Mouse (Mus musculus): ENCODE measurements around the gene Brinp3. TPM values are rescaled to one million over a fixed set of nuclear protein-coding genes. Genes with fewer than 3 reads are reported as not detected.
"Not testable (repeated sequence)": the region's sequence is repeated elsewhere in the genome, so short reads cannot be mapped to it uniquely, and the experiment has no call there.

Gene Brinp3
- 10 to 100 TPM; 19.7 to 21.8 (median 21.0) TPM for total RNA-seq (2022)

DNA sequence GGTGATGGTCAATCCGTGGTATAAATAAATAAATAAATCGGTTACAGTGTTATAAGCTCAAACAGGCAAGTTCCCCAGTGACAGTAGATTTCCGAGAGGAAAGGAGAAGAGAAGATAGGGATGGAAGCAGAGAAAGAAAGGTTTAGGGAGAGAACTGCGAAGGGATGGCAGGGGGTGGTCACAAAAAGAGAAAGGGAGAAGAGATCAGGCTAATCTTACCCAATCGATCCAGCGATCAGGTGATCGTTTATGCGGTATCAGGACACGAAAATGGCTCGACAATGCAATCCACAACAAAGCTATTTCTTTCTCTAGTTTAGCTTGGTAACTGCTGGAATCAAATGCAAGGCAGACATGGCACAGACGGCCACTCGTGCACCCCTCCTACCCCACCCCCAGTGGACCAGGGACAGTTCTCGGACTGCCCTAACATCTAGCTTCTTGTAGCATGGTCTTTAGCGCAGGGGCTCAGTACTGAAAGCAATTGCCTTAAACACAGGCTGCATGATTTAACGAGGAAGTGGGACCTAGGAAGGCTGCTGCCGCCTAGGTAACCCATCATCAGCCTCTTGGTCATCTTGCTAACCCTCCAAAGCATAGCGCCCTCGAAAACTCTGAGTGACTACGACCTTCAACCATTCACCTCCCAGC is at the start of gene Brinp3:
Brinp3 (plus strand) TSS at position 80 of the 651 bp plus-strand sequence.
- DNase-seq (ENCODE audit: low spot score in 2 of 2), result peak in 1 of 2 experiments; percentile 31

DNA sequence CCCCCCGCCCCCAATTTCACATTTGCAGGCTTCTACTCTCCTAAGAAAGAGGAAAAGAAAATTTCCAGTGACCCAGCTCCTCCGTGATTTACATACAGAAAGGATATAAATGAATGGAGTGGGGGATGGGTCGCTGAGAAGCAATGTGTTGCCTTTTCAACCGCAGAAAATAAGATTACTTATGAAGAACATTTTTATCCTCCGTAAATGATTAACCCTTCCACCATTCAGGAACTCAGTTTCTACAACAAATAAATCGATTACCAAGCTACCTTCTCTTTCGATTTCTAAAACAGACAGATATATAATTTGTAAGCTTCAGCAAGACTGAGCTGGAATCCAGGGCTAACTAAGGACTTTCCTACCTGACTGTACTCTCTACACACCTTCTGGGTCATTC is 339 bp upstream of the Brinp3 start:
- DNase-seq (ENCODE audit: low spot score in 2 of 2), result no peak

DNA sequence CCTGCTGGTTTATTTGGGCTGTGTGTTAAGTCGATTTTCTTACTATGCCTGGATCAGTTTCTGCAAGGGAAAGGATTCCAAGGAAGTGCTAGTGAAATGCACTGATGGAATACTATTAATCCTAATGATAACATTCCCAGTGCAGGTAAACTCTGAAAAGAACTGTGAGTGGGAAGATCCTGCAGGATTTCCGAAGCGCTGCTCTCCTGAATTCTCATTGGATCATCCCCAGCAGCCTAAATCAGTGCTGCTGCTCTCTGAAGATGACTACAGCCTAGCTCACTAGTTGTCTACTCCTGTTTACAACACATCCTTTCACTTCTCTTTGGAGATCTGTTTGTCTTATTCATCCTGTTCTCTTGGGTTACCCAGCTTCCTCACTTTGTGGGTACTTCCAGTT is 826 bp downstream of the Brinp3 start:
- DNase-seq (ENCODE audit: low spot score in 2 of 2), result no peak

DNA sequence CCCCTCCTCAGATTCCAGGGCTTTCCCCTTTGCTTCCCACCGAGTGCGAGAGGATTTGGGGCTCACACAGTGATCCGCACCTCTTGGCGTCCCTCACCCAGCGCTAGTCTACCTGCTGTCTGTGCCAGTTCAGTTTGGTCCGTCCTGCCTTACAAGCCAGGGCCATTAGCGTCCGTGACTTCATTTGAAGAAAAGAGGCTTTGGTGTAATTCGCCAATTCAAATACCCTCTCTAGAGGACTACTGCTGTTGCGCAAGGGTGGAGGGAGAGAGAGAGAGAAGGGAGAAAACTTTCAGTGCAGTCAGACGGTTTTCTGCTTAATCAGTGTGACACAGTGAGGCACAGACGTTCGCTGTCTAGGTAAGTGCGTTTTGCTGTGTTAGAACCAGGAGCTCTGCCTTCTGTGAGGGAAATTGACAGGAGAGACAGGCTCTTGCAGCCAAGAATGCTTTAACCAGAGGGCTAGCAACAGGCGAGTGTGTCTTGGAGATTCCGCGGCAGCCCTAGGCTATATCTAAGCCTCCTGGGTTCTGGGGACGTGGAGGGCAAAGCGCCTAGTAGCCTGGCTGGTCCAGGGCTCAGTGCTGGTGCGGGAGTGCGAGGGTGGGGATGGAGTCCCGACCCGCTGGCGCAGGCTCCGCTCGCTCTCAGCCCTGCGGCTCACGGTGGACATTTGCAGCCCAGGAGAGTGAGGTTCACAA is 3.0 kb downstream of the Brinp3 start:
- DNase-seq (ENCODE audit: low spot score in 2 of 2), result peak; percentile 19 to 41

DNA sequence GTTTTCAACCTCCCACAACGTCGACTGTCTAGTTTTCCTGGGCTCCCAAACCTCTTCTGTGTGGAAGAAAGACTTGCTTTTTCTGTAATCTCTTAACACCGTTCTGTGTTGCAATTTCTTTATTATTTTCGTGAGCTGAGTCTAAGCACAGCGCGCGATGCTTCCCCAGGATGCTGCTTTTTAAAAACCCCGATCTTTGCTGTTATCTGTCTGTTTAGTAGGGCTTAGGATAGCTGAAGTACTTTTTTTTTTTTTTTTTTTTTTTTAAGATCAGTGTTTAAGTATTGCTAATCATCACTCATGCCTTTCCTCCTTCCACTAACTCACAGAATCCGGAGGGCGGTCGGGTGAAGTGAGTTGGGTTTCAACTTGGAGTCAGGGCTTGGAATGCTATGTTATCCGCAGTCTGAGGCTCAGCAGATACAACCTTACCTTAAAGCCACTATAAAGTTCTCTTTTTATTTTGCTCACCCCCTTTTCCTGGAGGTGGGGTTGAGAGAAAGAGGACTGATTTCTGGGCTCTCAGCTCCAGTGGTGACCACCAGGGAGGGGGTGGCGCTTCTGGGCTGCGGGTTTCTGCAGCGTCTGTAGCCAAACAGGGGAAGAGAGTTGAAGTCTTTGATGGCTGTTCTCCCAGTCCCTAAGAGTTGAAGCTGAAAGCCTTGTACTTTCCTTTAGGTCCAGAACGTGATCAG is 3.7 kb downstream of the Brinp3 start:
- peak in 1 of 2 experiments; percentile 29 for DNase-seq (ENCODE audit: low spot score in 2 of 2)

DNA sequence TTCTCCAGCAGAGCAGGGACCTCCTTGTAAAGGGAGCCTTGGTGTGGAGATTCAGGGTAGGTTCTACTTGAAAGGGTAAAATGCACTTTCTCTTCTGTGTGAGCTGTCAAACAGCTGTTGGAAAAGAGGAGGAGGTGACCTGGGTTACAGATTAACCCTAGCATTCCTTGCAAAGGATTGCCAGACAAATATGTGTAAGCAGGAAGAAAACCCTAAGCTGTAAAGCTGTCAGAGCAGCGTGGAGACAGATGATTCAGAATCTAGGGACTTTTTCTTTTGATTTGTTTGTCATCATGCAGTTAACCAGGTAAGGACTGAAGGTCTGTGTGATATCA is 4.2 kb downstream of the Brinp3 start:
- DNase-seq (ENCODE audit: low spot score in 2 of 2), result no peak

GRCm38 (mm10) chr1:146515377-146515776 is 20.8 kb downstream of the Brinp3 start:
- no peak for DNase-seq (ENCODE audit: low spot score in 2 of 2)

- DNase-seq (ENCODE audit: low spot score in 2 of 2), result no peak
Measured at GRCm38 (mm10) chr1:146523727-146524573, 29.4 kb downstream of the Brinp3 start.

- DNase-seq (ENCODE audit: low spot score in 2 of 2), result no peak
Measured at GRCm38 (mm10) chr1:146528572-146528971, 34.0 kb downstream of the Brinp3 start.

- peak; percentile 15 to 17 for DNase-seq (ENCODE audit: low spot score in 2 of 2)
Measured at GRCm38 (mm10) chr1:146546847-146547428, 52.4 kb downstream of the Brinp3 start.

GRCm38 (mm10) chr1:146556982-146557381 is 62.4 kb downstream of the Brinp3 start:
- DNase-seq (ENCODE audit: low spot score in 2 of 2), result no peak

DNA sequence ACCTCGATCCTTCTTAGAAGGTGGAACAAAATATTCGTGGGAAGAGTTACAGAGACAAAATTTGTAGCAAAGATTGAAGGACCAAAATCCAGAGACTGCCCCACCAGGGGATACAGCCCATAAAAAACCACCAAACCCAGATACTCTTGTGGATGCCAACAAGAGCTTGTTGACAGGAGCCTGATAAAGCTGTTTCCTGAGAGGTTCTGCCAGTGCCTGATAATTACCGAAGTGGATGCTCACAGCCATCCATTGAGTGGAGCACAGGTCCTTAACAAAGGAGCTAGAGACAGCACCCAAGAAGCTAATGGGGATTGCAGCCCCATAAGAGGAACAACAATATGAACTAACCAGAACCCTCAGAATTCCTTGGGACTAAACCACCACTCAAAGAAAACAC is 67.6 kb downstream of the Brinp3 start:
- DNase-seq (ENCODE audit: low spot score in 2 of 2), result no peak

DNA sequence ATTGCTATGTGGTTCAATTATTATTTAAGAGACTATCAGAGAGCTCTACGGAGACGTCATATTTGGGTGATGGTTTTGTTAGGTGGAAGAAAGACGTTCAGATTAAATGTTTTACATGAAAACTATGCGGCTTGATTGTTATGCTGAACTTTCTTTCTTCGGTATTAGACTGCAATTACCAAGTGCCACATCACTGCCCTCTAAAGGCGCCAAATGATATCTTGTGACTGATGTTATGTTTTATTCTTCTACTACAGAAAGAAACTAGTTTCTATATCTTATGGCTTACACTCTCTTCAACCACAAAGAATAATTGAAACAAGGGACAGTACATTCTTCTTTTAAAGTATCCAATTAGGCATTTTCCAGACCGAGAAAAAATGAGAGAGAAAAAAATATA is 89.6 kb downstream of the Brinp3 start:
- no peak for DNase-seq (ENCODE audit: low spot score in 2 of 2)

GRCm38 (mm10) chr1:146632895-146633294 is 138.3 kb downstream of the Brinp3 start:
- no peak for DNase-seq (ENCODE audit: low spot score in 2 of 2)

DNA sequence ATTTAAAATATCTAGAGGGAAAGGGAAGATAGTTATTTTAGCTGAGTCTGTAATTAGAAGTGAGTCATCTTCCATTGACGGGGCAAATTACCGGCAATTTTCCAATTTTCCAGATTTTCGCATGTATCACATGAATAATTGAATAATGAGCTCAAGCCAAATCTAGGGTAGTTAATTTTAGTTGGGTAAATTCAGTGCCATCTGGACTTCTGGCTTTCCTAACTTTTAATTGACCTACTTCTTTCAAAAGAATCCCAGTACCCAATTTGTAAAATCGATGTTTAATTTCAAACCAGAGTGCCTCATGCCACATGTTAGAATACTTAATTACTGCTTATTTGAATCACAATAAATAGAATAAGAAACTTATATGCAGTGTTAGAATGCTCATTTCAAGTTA is 162.7 kb downstream of the Brinp3 start:
- DNase-seq (ENCODE audit: low spot score in 2 of 2), result peak; percentile 25 to 26

- DNase-seq (ENCODE audit: low spot score in 2 of 2), result no peak
Measured at GRCm38 (mm10) chr1:146700724-146701123, 206.2 kb downstream of the Brinp3 start.

GRCm38 (mm10) chr1:146719556-146719955 is 225.0 kb downstream of the Brinp3 start:
- no peak for DNase-seq (ENCODE audit: low spot score in 2 of 2)

DNA sequence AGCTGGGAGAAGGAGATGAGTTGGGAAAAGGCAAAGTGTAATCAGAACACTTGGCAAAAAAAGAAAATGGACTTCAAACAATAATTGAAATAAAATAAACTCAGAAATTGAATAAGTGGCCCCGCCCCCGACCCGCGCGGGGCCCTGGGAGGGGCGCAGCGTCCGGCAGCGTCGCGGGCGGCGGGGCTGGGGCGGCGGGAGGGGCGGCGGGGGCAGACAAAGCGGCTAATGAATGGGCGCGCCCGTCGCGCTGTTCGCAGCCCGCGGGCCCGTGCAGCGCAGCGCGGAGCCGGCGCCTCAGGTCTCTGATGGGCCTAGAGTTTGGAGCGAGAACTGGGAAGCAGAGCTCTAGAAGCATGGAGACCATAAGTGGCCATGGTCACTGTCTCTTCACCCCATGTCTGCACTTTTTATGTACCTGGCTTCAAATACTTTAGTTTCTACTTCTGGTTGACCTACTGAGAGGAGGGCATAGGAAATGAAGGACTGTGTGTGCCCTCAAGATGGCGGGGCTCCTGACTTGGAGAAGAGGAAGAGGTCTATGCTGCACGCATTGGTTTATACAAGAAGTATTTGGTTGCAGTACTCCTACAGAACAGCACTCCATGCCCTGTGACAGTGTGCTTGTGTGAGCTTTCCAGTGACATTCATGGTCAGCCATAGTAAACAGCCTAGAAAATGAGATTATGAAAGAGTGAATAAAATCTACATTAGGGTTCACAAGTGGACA is 230.4 kb downstream of the Brinp3 start:
- not testable (repeated sequence) for DNase-seq (ENCODE audit: low spot score in 2 of 2)

DNA sequence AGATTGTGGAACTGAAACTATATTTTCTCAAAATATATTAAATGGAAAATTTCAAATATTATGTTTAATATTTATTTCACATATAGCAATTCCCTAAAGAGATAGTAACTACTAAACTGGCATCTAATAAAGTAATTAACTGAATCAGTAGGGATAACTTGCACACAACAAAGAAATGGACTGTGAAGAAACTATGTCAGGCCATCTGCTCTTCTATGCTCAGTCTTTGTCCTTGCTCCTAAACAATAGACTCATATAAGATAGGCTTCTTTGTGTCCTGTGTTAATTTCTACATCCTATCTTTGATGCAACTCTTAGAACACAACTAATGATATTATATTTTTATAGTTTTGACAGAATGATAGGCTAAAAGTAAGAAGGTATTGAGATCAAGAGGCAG is 256.5 kb downstream of the Brinp3 start:
- DNase-seq (ENCODE audit: low spot score in 2 of 2), result no peak

DNA sequence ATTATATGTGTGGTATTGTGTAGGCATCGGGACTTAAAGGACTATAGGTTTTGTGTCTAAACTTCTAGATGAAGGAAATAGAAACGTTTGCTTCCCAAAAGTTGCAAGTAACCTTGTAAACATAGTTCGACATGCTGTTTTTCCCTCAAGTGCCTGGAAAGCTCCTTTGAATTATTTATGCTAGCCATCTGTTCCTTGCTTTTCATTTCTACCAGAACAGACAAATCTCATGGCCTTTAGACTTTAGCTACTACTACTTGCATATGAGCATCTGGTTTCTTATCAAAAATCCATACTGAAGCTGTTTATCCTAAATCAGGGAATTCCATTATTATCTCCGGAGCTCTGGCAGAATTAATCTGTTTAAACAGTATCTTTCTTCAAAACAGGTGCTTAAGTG is 288.7 kb downstream of the Brinp3 start:
- DNase-seq (ENCODE audit: low spot score in 2 of 2), result no peak

DNA sequence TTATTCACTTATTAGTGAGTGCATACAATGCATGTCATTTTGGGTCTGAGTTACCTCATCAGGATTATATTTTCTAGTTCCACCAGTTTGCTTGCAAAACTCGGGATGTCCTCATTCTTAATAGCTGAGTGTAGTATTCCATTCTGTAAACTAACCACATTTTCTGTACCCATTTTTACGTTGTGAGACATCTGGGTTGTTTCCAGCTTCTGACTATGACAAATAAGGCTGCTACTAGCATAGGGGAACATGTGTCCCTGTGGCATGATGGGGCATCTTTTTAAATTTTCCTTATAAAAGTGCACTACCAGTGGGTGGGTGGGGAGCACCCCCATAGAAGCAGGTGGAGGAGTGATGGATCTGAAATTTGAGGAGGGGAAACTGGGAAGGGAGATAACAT is 292.7 kb downstream of the Brinp3 start:
- DNase-seq (ENCODE audit: low spot score in 2 of 2), result no peak

All from layer of hippocampus, adult 8-10 months (tissue).